ENCODE assay signal across 14 mouse cellular contexts in genomic region chr17:10095841-10096301, GRCm38 (mm10).
DNase-seq lines count a peak whose midpoint lies in the region; ATAC-seq and TF ChIP-seq lines count a peak whose summit lies in the region.
"Had no signal": no experiment of that assay in that cellular context is flagged by ENCODE, and none has a peak within 500 bp of the region (broad histone marks: within the 10 kb centered on the region; RNA-seq: fewer than 3 reads in every experiment).

No protein-coding gene starts in this region.

- H3K27ac ChIP-seq in intestine, embryonic 16.5 days (ENCODE audit: low read length), result no peak overlapping the region; the same call in 1 of the 2 replicates
- H3K27ac ChIP-seq in intestine, postnatal 0 days (ENCODE audit: low read depth, low read length), result no peak overlapping the region
- peak overlapping the region; percentile 18 to 57; a peak in 3 of 4 replicates for H3K27ac ChIP-seq in heart, embryonic 14.5 days (replicated peaks in 1 of 2; ENCODE audit: control insufficient read depth in 1 of 2, insufficient read depth in 1 of 2, low read depth in 2 of 2, low read length in 2 of 2)
- no peak overlapping the region for H3K27ac ChIP-seq in kidney, postnatal 0 days
- H3K27ac ChIP-seq: liver, embryonic 13.5 days had no signal

- H3K4me3 ChIP-seq in intestine, embryonic 16.5 days (ENCODE audit: low read length), result no peak overlapping the region
- no peak overlapping the region for H3K4me3 ChIP-seq in intestine, postnatal 0 days (ENCODE audit: low read depth, low read length)
- H3K4me3 ChIP-seq in heart, embryonic 14.5 days (ENCODE audit: control insufficient read depth in 1 of 2, insufficient read depth in 1 of 2, low read depth in 1 of 2, low read length in 2 of 2), result no peak overlapping the region
- no peak overlapping the region for H3K4me3 ChIP-seq in kidney, postnatal 0 days (replicated peaks; ENCODE audit: low read depth, low read length)
- H3K4me3 ChIP-seq: liver, embryonic 13.5 days had no signal

- no peak for TF ChIP-seq CTCF in intestine, postnatal 0 days (IDR thresholded peaks at IDR 0.05; ENCODE audit: low read depth)
- TF ChIP-seq CTCF in kidney, postnatal 0 days (IDR thresholded peaks at IDR 0.05; ENCODE audit: low read depth), result no peak

- WGBS in intestine, embryonic 16.5 days, result 67% methylated on average over 3 of the region's 3 CpGs
- WGBS in intestine, postnatal 0 days, result 60% methylated on average over 3 of the region's 3 CpGs
- WGBS in heart, embryonic 14.5 days, result 68% methylated on average over 3 of the region's 3 CpGs
- WGBS in kidney, postnatal 0 days, result 64% methylated on average over 3 of the region's 3 CpGs

- no peaks in the 10 kb centered on the region for H3K36me3 ChIP-seq in intestine, embryonic 16.5 days (ENCODE audit: control insufficient read depth, insufficient read depth, low read length)
- H3K36me3 ChIP-seq in intestine, postnatal 0 days (ENCODE audit: control insufficient read depth, insufficient read depth), result no peaks in the 10 kb centered on the region
- no peaks in the 10 kb centered on the region for H3K36me3 ChIP-seq in heart, embryonic 14.5 days (ENCODE audit: control insufficient read depth, insufficient read depth, low read length)
- H3K36me3 ChIP-seq in kidney, postnatal 0 days (ENCODE audit: insufficient read depth, low read length), result no peaks in the 10 kb centered on the region
- H3K36me3 ChIP-seq: liver, embryonic 13.5 days had no signal

- DNase-seq in kidney, postnatal 0 days (ENCODE audit: low spot score), result peak; percentile 58
- DNase-seq in lung, postnatal 36 days, result peak; percentile 86
- DNase-seq in layer of hippocampus, postnatal 10 days (ENCODE audit: low spot score in 2 of 2), result no peak
- DNase-seq in thymus, postnatal 0 days (ENCODE audit: low spot score), result no peak
- DNase-seq: liver, embryonic 13.5 days; retina, postnatal 1 day; thymus, adult 18-20 months had no signal

- H3K4me2 ChIP-seq in intestine, embryonic 16.5 days (ENCODE audit: low read depth, low read length), result no peak overlapping the region
- H3K4me2 ChIP-seq in intestine, postnatal 0 days (replicated peaks; ENCODE audit: low read depth), result no peak overlapping the region
- H3K4me2 ChIP-seq in heart, embryonic 14.5 days (ENCODE audit: low read length), result no peak overlapping the region
- H3K4me2 ChIP-seq in kidney, postnatal 0 days (ENCODE audit: low read length), result no peak overlapping the region
- H3K4me2 ChIP-seq: liver, embryonic 13.5 days had no signal

- no peaks in the 10 kb centered on the region for H3K9me3 ChIP-seq in intestine, embryonic 16.5 days (ENCODE audit: control insufficient read depth, low read length)
- no peaks in the 10 kb centered on the region for H3K9me3 ChIP-seq in intestine, postnatal 0 days (ENCODE audit: control insufficient read depth)
- peaks cover 9% of the 10 kb centered on the region; the same call in 1 of the 2 replicates for H3K9me3 ChIP-seq in heart, embryonic 14.5 days (ENCODE audit: control insufficient read depth, low read length)
- no peaks in the 10 kb centered on the region for H3K9me3 ChIP-seq in kidney, postnatal 0 days (replicated peaks; ENCODE audit: low read length)
- H3K9me3 ChIP-seq: liver, embryonic 13.5 days had no signal

- 0 out of 2 replicates have a peak, but pooled peaks have one; percentile 31 for ATAC-seq in intestine, embryonic 16.5 days
- ATAC-seq in intestine, postnatal 0 days, result no peak
- peak; percentile 68; the same call in 1 of the 2 replicates for ATAC-seq in heart, embryonic 14.5 days (ENCODE audit: insufficient number of reproducible peaks, insufficient read depth, low FRiP score, low read depth)
- no peak for ATAC-seq in kidney, postnatal 0 days (replicated peaks; ENCODE audit: low FRiP score, low read depth)
- ATAC-seq in erythroid progenitor cell, adult 5-6 weeks (replicated peaks; ENCODE audit: low FRiP score, poor library complexity, severe bottlenecking), result no peak
- ATAC-seq: activated CD4-positive, CD25-positive, alpha-beta regulatory T cell, adult 4 months; forebrain, embryonic 16.5 days had no signal

- no peaks in the 10 kb centered on the region for H3K27me3 ChIP-seq in intestine, embryonic 16.5 days (replicated peaks; ENCODE audit: control insufficient read depth, insufficient read depth, low read length)
- H3K27me3 ChIP-seq in intestine, postnatal 0 days (replicated peaks; ENCODE audit: control insufficient read depth, insufficient read depth, low read length), result no peaks in the 10 kb centered on the region
- H3K27me3 ChIP-seq in heart, embryonic 14.5 days (ENCODE audit: control insufficient read depth, insufficient read depth, low read length), result no peaks in the 10 kb centered on the region
- H3K27me3 ChIP-seq in kidney, postnatal 0 days (ENCODE audit: insufficient read depth, low read length), result no peaks in the 10 kb centered on the region
- H3K27me3 ChIP-seq: CH12.LX; liver, embryonic 13.5 days had no signal

- no peaks in the 10 kb centered on the region for H3K4me1 ChIP-seq in intestine, embryonic 16.5 days (ENCODE audit: control insufficient read depth, insufficient read depth, low read length)
- no peaks in the 10 kb centered on the region for H3K4me1 ChIP-seq in intestine, postnatal 0 days (replicated peaks; ENCODE audit: control insufficient read depth, insufficient read depth, low read length)
- H3K4me1 ChIP-seq in heart, embryonic 14.5 days (ENCODE audit: control insufficient read depth in 2 of 2, insufficient read depth in 2 of 2, low read length in 2 of 2), result peaks cover 10 to 12% of the 10 kb centered on the region in 2 experiments
- 0 out of 2 replicates have a peak, but pooled peaks cover 8% of the 10 kb centered on the region for H3K4me1 ChIP-seq in kidney, postnatal 0 days (replicated peaks; ENCODE audit: insufficient read depth, low read length)
- H3K4me1 ChIP-seq: liver, embryonic 13.5 days had no signal

- H3K9ac ChIP-seq in intestine, embryonic 16.5 days (ENCODE audit: low read depth, low read length), result no peak overlapping the region
- H3K9ac ChIP-seq in intestine, postnatal 0 days (ENCODE audit: low read depth, low read length), result no peak overlapping the region
- no peak overlapping the region for H3K9ac ChIP-seq in heart, embryonic 14.5 days (ENCODE audit: low read length)
- H3K9ac ChIP-seq in kidney, postnatal 0 days (ENCODE audit: low read depth, low read length), result no peak overlapping the region
- H3K9ac ChIP-seq: liver, embryonic 13.5 days had no signal

Comparison
In these comparisons a context has a peak if more than half of its experiments do, and no peak if none do; other contexts are left out.
1. ATAC-seq: peak in intestine, embryonic 16.5 days (single experiment) and heart, embryonic 14.5 days (single experiment); none in intestine, postnatal 0 days (single experiment), kidney, postnatal 0 days (single experiment) and erythroid progenitor cell, adult 5-6 weeks (single experiment).
2. H3K27ac ChIP-seq: peak in heart, embryonic 14.5 days (2 of 2); none in intestine, embryonic 16.5 days (single experiment), intestine, postnatal 0 days (single experiment) and kidney, postnatal 0 days (single experiment).
3. DNase-seq: peak in kidney, postnatal 0 days (single experiment) and lung, postnatal 36 days (single experiment); none in layer of hippocampus, postnatal 10 days (0 of 2) and thymus, postnatal 0 days (single experiment).